Mouse (Mus musculus) kidney, embryonic 15.5 days (tissue): ENCODE data around the gene Olfr554. TPM values are rescaled to one million over a fixed set of nuclear protein-coding genes. Genes with fewer than 3 reads are reported as not detected.
"Not testable (repeated sequence)": the region's sequence is repeated elsewhere in the genome, so short reads cannot be mapped to it uniquely, and the experiment has no call there.

Experiments used
- ATAC-seq: fragments of 200-750 bp; cut with Nextera tagmentation; replicated peaks from 2 replicates; pipeline ENCODE4 v1.8.0; 2017; ENCODE audit warnings: moderate TSS enrichment; ENCODE audit not compliant: low FRiP score
- H3K27ac ChIP-seq: fragments of 300-500 bp; sonication (generic); 2 replicates; pipeline ENCODE4 v1.5.1; 2015; ENCODE audit warnings: mild to moderate bottlenecking, inconsistent platforms
- H3K27me3 ChIP-seq: fragments of 300-500 bp; sonication (generic); 2 replicates; pipeline ENCODE4 v1.6.1; 2015; ENCODE audit warnings: inconsistent platforms
- H3K36me3 ChIP-seq: fragments of 300-500 bp; sonication (generic); 2 replicates; pipeline ENCODE4 v1.6.1; 2015; ENCODE audit warnings: inconsistent platforms
- H3K4me1 ChIP-seq: fragments of 300-500 bp; sonication (generic); 2 replicates; pipeline ENCODE4 v1.6.1; 2015; ENCODE audit warnings: inconsistent platforms
- H3K4me2 ChIP-seq: fragments of 300-500 bp; sonication (generic); 2 replicates; pipeline ENCODE4 v1.6.1; 2015; ENCODE audit warnings: moderate library complexity, mild to moderate bottlenecking, inconsistent platforms
- H3K4me3 ChIP-seq: fragments of 300-500 bp; sonication (generic); replicated peaks from 2 replicates; pipeline ENCODE4 v1.5.1; 2015; ENCODE audit warnings: mild to moderate bottlenecking, inconsistent platforms
- H3K9ac ChIP-seq: fragments of 300-500 bp; sonication (generic); 2 replicates; pipeline ENCODE4 v1.6.1; 2015; ENCODE audit warnings: mild to moderate bottlenecking, inconsistent platforms
- H3K9me3 ChIP-seq: fragments of 300-500 bp; sonication (generic); replicated peaks from 2 replicates; pipeline ENCODE4 v1.6.1; 2016; ENCODE audit warnings: inconsistent platforms
- WGBS: fragments of 180-500 bp; shearing (Covaris S2); methylation state at CpG from one replicate; pipeline ENCODE4 v1.1.7; 2015; ENCODE audit warnings: mixed read lengths; 5-methylcytosine and 5-hydroxymethylcytosine counted together
- polyA plus RNA-seq: library from polyadenylated mRNA; unstranded; fragments of >200 nt; fragmentation: Nextera tagmentation; extraction: Ambion mirVana; gene quantifications from 2 replicates; pipeline ENCODE4 v1.2.1, GENCODE M21; 2015

The Olfr554 gene
- polyA plus RNA-seq: not detected in 2 replicates

- WGBS: 71% methylated on average over 1 of the region's 1 CpGs
- Histone ChIP-seq H3K4me1 (no peaks in the 10 kb centered on the region), H3K36me3 (no peaks in the 10 kb centered on the region), H3K9ac (no peak within 1 kb of the TSS), H3K9me3 (no peaks in the 10 kb centered on the region), H3K4me2 (no peak within 1 kb of the TSS), H3K27me3 (0 out of 2 replicates have a peak, but pooled peaks cover 2% of the 10 kb centered on the region), H3K4me3 (no peak within 1 kb of the TSS), H3K27ac (no peak within 1 kb of the TSS)
- no peak for ATAC-seq
These were observed at the start of gene Olfr554 for GRCm38 (mm10) chr7:102638132-102638531. Gene Olfr554 (plus strand): TSS chr7:102638432.

GRCm38 (mm10) chr7:102591786-102592185 lies 46.4 kb upstream of the Olfr554 start, which contains the start of gene Olfr551:
Gene Olfr551 (minus strand): TSS chr7:102591886.
- H3K27ac ChIP-seq: no peak within 1 kb of the TSS
- H3K9ac ChIP-seq: no peak within 1 kb of the TSS
- no peaks in the 10 kb centered on the region for H3K4me1 ChIP-seq
- H3K27me3 ChIP-seq: no peaks in the 10 kb centered on the region
- no peaks in the 10 kb centered on the region for H3K36me3 ChIP-seq
- no peak within 1 kb of the TSS for H3K4me2 ChIP-seq
- no peak within 1 kb of the TSS for H3K4me3 ChIP-seq
- ATAC-seq: no peak
- 95% methylated on average over 3 of the region's 3 CpGs for WGBS
- no peaks in the 10 kb centered on the region for H3K9me3 ChIP-seq

- Histone ChIP-seq H3K9me3 (no peaks in the 10 kb centered on the region), H3K4me1 (no peaks in the 10 kb centered on the region), H3K27me3 (no peaks in the 10 kb centered on the region), H3K36me3 (no peaks in the 10 kb centered on the region), H3K4me2 (no peak within 1 kb of the TSS), H3K27ac (no peak within 1 kb of the TSS), H3K9ac (no peak within 1 kb of the TSS), H3K4me3 (no peak within 1 kb of the TSS)
- no peak for ATAC-seq
- WGBS: 79% methylated on average over 1 of the region's 1 CpGs
These were observed 40.7 kb upstream of the Olfr554 start, which contains the start of gene Olfr552 for GRCm38 (mm10) chr7:102597378-102598031. Gene Olfr552 (plus strand): TSS chr7:102597770.

- H3K4me3 ChIP-seq: no peak within 1 kb of the TSS
- no peak within 1 kb of the TSS for H3K27ac ChIP-seq
- ATAC-seq: no peak
- no peaks in the 10 kb centered on the region for H3K27me3 ChIP-seq
- H3K9me3 ChIP-seq: no peaks in the 10 kb centered on the region
- no peaks in the 10 kb centered on the region for H3K4me1 ChIP-seq
- no peaks in the 10 kb centered on the region for H3K36me3 ChIP-seq
- no peak within 1 kb of the TSS for H3K4me2 ChIP-seq
- no peak within 1 kb of the TSS for H3K9ac ChIP-seq
These were observed 20.1 kb upstream of the Olfr554 start, which contains the start of gene Olfr553 for GRCm38 (mm10) chr7:102618118-102618517. Gene Olfr553 (minus strand): TSS chr7:102618218.

DNA sequence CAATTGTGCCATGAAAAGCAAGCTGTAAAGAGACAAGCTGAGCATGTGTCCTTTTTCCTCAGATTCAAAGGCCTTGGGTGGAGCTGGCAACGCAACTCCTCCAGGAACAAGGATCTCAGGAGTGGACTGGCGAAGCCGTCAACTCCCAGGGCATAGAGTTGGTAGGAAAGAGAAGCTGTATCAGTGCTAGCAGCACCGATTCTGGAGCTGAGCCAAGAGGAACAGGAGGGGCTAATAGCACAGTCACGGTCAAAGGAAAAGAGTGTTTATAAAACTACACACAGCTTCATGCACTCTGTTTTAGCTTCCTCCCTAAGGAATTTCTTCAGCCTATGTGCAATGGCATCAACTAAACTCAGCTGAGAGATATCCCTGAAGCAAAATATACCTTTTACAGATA lies 18.6 kb upstream of the Olfr554 start:
- Histone ChIP-seq H3K9me3 (no peaks in the 10 kb centered on the region), H3K9ac (no peak overlapping the region), H3K27me3 (no peaks in the 10 kb centered on the region), H3K36me3 (no peaks in the 10 kb centered on the region), H3K27ac (no peak overlapping the region), H3K4me3 (no peak overlapping the region), H3K4me1 (no peaks in the 10 kb centered on the region), H3K4me2 (no peak overlapping the region)
- WGBS: 68% methylated on average over 5 of the region's 5 CpGs
- no peak for ATAC-seq

DNA sequence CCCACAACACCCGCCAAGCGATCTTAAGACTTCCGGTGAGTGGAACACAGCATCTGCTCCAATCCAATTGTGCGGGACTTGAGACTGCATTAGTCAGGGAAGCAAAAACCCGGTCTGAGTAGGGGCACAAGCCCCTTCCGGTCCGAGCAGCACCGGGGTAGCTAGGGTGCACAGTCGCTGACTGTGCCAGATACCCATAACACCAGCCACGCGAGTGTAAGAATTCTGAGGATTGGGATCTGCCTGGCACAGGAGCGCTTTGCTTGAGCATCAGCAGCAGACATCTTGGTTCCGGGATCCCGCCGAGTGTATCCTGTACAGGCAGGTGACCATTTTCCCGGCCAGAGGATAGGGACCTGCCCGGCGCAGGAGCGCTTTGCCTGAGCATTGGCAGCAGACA lies 17.9 kb upstream of the Olfr554 start:
- H3K27me3 ChIP-seq, H3K4me2 ChIP-seq, H3K4me3 ChIP-seq, H3K9me3 ChIP-seq, H3K36me3 ChIP-seq, H3K4me1 ChIP-seq, ATAC-seq, H3K9ac ChIP-seq, H3K27ac ChIP-seq: not testable (repeated sequence)
- WGBS: 89% methylated on average over 19 of the region's 19 CpGs

DNA sequence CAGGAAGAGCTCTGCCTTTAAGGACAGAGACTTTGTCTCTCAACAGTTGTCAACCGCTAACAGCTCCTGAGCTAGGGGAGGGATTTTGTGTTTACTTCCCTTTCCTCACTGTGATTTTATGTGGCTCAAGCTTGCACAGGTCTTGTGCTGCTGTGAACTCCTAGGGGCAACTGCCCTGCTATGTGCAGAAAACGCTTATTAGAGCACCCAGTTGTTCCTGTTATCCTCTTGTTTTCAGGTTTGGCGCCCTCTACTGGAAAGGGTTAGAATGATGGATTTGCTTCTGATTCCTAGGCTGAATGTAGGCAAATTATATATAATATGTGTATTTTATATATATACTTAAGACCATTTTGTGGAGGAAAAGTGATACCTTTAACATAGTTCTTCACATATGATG lies 1.6 kb upstream of the Olfr554 start:
- H3K4me2 ChIP-seq: no peak overlapping the region
- ATAC-seq: no peak
- 33% methylated on average over 3 of the region's 3 CpGs for WGBS
- H3K27me3 ChIP-seq: 0 out of 2 replicates have a peak, but pooled peaks cover 2% of the 10 kb centered on the region
- H3K9ac ChIP-seq: no peak overlapping the region
- H3K4me3 ChIP-seq: no peak overlapping the region
- no peaks in the 10 kb centered on the region for H3K4me1 ChIP-seq
- H3K27ac ChIP-seq: no peak overlapping the region
- no peaks in the 10 kb centered on the region for H3K9me3 ChIP-seq
- H3K36me3 ChIP-seq: no peaks in the 10 kb centered on the region

DNA sequence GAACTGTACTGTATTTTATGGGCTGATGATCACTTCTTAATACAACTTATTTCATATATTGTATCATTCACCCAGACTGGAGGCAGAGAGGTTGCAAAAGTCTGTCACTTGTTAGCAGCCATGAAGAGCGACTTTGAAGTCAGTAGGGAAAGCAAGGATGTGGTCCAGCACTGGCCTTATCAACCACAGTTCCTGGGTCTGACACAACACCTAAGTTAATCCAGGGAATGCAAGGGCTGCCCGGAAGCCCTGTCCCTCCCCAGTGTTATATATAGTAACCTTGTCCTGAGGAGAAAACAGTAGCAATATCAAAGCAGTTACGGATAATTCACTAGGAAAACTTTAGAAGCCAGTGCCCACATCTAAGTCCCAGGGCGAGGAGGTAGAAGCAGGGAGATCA lies 6.7 kb downstream of the Olfr554 start:
- ATAC-seq, H3K27ac ChIP-seq, H3K27me3 ChIP-seq, H3K9me3 ChIP-seq, H3K4me2 ChIP-seq, H3K4me1 ChIP-seq, H3K4me3 ChIP-seq, H3K9ac ChIP-seq, H3K36me3 ChIP-seq: not testable (repeated sequence)
- WGBS: 86% methylated on average over 4 of the region's 4 CpGs

DNA sequence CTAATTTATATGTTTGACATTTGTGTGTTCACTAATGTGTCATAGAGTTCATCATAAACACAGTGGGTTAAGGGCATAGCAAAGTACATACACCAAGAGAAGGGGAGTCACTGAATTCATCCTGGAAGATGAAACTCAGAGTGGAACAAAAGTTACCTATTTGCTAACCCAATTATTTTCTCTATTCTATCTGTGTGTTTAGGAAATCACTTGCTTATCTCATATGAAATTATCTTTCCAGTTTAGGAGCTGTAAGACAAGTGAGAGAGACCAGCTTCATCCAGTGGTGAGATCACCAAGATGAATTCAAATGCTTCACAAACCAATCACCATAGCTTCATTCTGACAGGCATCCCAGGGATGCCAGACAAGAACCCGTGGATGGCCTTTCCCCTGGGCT lies 20.3 kb downstream of the Olfr554 start, which contains the start of gene Olfr555:
TSS of gene Olfr555 (plus strand) at position 301 of the 400 bp plus-strand sequence.
- H3K4me1 ChIP-seq: no peaks in the 10 kb centered on the region
- WGBS: 81% methylated on average over 1 of the region's 1 CpGs

GRCm38 (mm10) chr7:102664599-102664998 lies 26.4 kb downstream of the Olfr554 start, which contains the start of gene Olfr556:
Gene Olfr556 (plus strand): TSS chr7:102664899.
- no peak within 1 kb of the TSS for H3K4me3 ChIP-seq
- no peak within 1 kb of the TSS for H3K9ac ChIP-seq
- H3K4me1 ChIP-seq: no peaks in the 10 kb centered on the region
- ATAC-seq: no peak
- no peaks in the 10 kb centered on the region for H3K36me3 ChIP-seq
- no peak within 1 kb of the TSS for H3K4me2 ChIP-seq
- H3K9me3 ChIP-seq: no peaks in the 10 kb centered on the region
- WGBS: 38% methylated on average over 3 of the region's 3 CpGs
- H3K27me3 ChIP-seq: no peaks in the 10 kb centered on the region
- H3K27ac ChIP-seq: no peak within 1 kb of the TSS

More for the DNA sequence above, 20.3 kb downstream of the Olfr554 start, which contains the start of gene Olfr555:
- Histone ChIP-seq H3K27me3 (no peaks in the 10 kb centered on the region), H3K27ac (no peak within 1 kb of the TSS), H3K36me3 (no peaks in the 10 kb centered on the region), H3K4me3 (no peak within 1 kb of the TSS), H3K9me3 (no peaks in the 10 kb centered on the region), H3K4me2 (no peak within 1 kb of the TSS), H3K9ac (no peak within 1 kb of the TSS)
- no peak for ATAC-seq

DNA sequence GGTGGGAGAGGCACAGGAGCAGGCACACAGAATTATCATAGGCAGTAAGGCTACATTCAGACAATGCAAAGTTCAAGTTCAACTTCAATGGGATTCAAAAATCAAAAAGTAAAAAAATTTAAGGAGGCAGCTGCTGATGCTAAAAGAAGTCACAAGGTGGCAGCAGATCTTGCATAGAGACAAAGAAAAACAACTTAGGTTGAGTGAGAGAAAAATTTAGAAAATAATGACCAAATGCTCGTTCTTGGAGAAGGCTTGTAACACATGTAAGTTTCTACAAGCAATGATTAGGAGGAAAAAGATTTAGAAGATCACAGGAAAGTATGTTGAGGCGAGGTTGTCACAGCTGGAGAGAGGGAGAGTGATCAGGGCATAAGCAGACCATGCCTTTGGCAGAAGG lies 27.1 kb downstream of the Olfr554 start:
- H3K9ac ChIP-seq: no peak overlapping the region
- 46% methylated on average over 2 of the region's 2 CpGs for WGBS
- H3K9me3 ChIP-seq: no peaks in the 10 kb centered on the region
- H3K4me3 ChIP-seq: no peak overlapping the region
- no peak for ATAC-seq
- no peaks in the 10 kb centered on the region for H3K36me3 ChIP-seq
- no peaks in the 10 kb centered on the region for H3K27me3 ChIP-seq
- no peaks in the 10 kb centered on the region for H3K4me1 ChIP-seq
- no peak overlapping the region for H3K4me2 ChIP-seq
- H3K27ac ChIP-seq: no peak overlapping the region

DNA sequence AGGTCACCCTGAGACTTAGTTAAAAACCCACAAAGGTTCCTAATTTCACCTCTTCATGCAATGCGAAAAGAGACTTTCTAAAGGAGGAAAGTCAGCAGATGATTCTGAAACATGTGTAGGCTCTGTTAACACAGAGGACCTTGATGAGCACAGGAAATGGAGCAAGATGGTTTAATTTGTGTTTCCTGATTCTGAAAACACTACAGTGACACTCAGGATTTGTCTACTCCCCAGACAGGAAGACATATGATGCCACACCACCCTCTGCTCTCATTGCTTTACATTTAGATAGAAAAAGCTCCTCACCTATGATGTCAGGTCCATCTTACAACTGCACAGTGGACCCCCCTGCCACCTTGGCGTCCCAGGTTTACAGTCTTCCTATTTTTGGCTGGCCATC lies 38.0 kb downstream of the Olfr554 start:
- WGBS: 72% methylated on average over 2 of the region's 2 CpGs
- ATAC-seq: no peak
- Histone ChIP-seq H3K9ac (no peak overlapping the region), H3K4me2 (no peak overlapping the region), H3K4me3 (no peak overlapping the region), H3K4me1 (no peaks in the 10 kb centered on the region), H3K27me3 (no peaks in the 10 kb centered on the region), H3K36me3 (peaks cover 15% of the 10 kb centered on the region; the same call in 1 of the 2 replicates), H3K9me3 (no peaks in the 10 kb centered on the region), H3K27ac (no peak overlapping the region)
